Mouse (Mus musculus): ENCODE results near the gene 4930590J08Rik.

DNA sequence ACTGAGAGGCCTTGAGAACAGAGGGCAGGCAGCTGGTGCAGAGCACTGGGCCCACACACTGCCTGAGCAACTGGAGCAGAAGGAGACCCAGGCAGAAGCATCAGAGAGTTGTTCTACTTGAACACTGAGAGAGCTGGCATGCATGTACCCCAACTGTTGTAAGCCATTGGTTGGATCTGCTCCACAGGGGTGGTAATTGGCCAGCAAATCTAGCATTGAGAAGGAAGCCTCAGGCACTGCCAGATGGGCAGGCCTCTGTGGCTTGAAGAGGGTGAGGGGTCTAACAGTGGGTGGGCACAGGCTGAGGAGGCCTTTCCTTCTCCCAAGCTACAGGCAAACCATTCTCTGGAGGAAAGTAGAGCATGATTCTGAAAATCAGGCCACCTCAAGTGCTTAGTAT is 39.8 kb upstream of the 4930590J08Rik start:
- TF ChIP-seq CTCF (IDR thresholded peaks at IDR 0.05; ENCODE audit: borderline replicate concordance, insufficient read depth, low read depth, low read length) (no peak), POLR2A (IDR thresholded peaks at IDR 0.05; ENCODE audit: borderline replicate concordance, insufficient read depth, low read length) (no peak)

Measured in cerebellum, adult 2 months (tissue).